Mouse (Mus musculus) heart, adult 2 months (tissue): Measurements from ENCODE around the gene Gjd3. TPM values are rescaled to one million over a fixed set of nuclear protein-coding genes. Genes with fewer than 3 reads are reported as not detected.
A peak's percentile ranks its signal among the peaks of the same experiment; 100 is the strongest.

ENCODE experiments used
- DNase-seq, 2 experiments: peaks; one replicate each; pipeline ENCODE4 v3.0.0; 2021
- H3K27ac ChIP-seq: fragments of 200-600 bp; 2 replicates; pipeline ENCODE4 v1.8.1; 2022
- H3K27me3 ChIP-seq: fragments of 200-500 bp; 2 replicates; pipeline ENCODE4 v1.6.1; 2012; ENCODE audit warnings: mild to moderate bottlenecking, low read length, inconsistent platforms, mixed read lengths; ENCODE audit not compliant: control insufficient read depth, insufficient read depth
- H3K36me3 ChIP-seq: fragments of 200-500 bp; 2 replicates; pipeline ENCODE4 v1.6.1; 2012; ENCODE audit warnings: low read length, inconsistent platforms; ENCODE audit not compliant: control insufficient read depth, insufficient read depth
- H3K4me1 ChIP-seq: fragments of 200-500 bp; 2 replicates; pipeline ENCODE4 v1.6.1; 2011; ENCODE audit warnings: low read length; ENCODE audit not compliant: control insufficient read depth, insufficient read depth
- H3K4me3 ChIP-seq: fragments of 200-600 bp; 2 replicates; pipeline ENCODE4 v1.8.1; 2022
- H3K79me2 ChIP-seq: fragments of 200-500 bp; replicated peaks from 2 replicates; pipeline ENCODE4 v1.6.1; 2012; ENCODE audit warnings: mild to moderate bottlenecking, inconsistent platforms, low read length, moderate library complexity, mixed read lengths; ENCODE audit not compliant: control insufficient read depth, insufficient read depth
- H3K9ac ChIP-seq: fragments of 200-500 bp; 2 replicates; pipeline ENCODE4 v1.6.1; 2012; ENCODE audit warnings: low read depth, mild to moderate bottlenecking, control low read depth, inconsistent platforms, low read length, mixed read lengths
- CTCF ChIP-seq: fragments of 200-600 bp; IDR thresholded peaks from 2 replicates; pipeline ENCODE4 v1.8.1; 2022; ENCODE audit warnings: antibody characterized with exemption, mild to moderate bottlenecking, moderate library complexity
- EP300 ChIP-seq: fragments of 200-500 bp; IDR thresholded peaks from 2 replicates; pipeline ENCODE4 v1.6.1; 2011; ENCODE audit warnings: low read depth, low read length, control low read depth; ENCODE audit not compliant: insufficient read depth
- POLR2A ChIP-seq: fragments of 200-500 bp; IDR thresholded peaks from 2 replicates; pipeline ENCODE4 v1.6.1; 2011; ENCODE audit warnings: mild to moderate bottlenecking, low read depth, low read length, control low read depth; ENCODE audit not compliant: insufficient read depth
- WGBS: fragments of 180-500 bp; shearing (Covaris S2); methylation state at CpG from one replicate; pipeline ENCODE4 v1.1.7; 2018; 5-methylcytosine and 5-hydroxymethylcytosine counted together
- intact Hi-C: fragments of 180-260 bp; cut with DNase I; formaldehyde crosslinking; loops from one replicate; pipeline ENCODE4 v1.15.1; 2025
- polyA plus RNA-seq: library from polyadenylated mRNA; depleted of rRNA; stranded (reverse); fragments of >200 nt; gene quantifications from 2 replicates; pipeline ENCODE4 v1.2.3, GENCODE M21; 2012
- total RNA-seq, 2 experiments: library from RNA; stranded (reverse); gene quantifications; 2 replicates each; pipeline ENCODE4 v1.2.3; 2021

The Gjd3 gene
- total and polyA plus RNA-seq, 3 experiments = 0.27 to 0.94 (median 0.31) TPM

DNA sequence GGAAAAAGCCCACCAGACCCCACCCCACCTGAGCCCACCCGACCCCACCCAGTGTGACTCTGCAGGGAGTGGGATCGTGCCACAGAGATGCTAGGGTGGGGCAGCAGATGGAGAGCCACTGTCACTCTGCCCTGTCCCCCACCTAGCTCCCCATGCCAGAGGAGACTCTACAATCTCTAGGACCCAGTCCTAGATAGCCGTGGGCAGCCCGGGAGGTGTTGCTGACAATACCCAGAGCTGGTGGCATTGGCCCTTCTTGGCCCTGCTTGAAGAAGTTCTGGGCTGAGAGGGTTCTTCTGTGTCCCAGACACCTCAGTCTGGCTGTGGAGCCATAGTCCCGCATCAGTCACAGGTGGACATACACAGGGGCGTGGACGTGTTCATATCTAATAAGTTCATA, 2.7 kb upstream of the Gjd3 start:
- WGBS = 60% methylated on average over 7 of the region's 7 CpGs
- intact Hi-C loops = no loop called here
- H3K27me3 ChIP-seq = no peaks in the 10 kb centered on the region; the same call in 1 of the 2 replicates
- H3K36me3 ChIP-seq = no peaks in the 10 kb centered on the region
- peaks cover 2% of the 10 kb centered on the region for H3K4me1 ChIP-seq
- no peak overlapping the region for H3K4me3 ChIP-seq
- H3K79me2 ChIP-seq = no peaks in the 10 kb centered on the region
- no peak overlapping the region for H3K9ac ChIP-seq
- peak; percentile 51 to 74 for DNase-seq
- no peak overlapping the region for H3K27ac ChIP-seq
- TF ChIP-seq POLR2A (no peak), EP300 (peak; percentile 66; the same call in 1 of the 2 replicates)

DNA sequence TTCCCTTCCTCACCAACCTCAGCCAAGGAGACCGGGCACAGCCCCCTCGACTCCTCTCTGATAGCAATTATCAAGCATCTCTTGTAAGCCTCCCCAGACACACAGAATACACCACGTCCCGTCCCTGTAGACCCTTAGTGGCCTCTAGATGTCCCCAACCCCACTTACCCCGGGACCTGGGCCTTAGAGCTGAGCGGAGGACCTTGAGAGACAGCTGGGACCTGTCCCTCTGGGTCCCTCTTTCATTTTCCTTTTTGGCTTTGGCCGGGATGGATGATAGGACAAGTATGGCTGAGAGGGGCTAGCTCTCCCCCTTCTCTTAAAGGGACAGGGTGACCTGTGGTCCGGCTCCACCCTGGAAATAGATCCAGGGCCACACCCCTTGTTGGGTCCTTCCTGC, 735 bp upstream of the Gjd3 start:
- intact Hi-C loops = loop anchor here (2.0 to 5.0 kb wide), 2 partner anchors 79 to 167 kb away; no protein-coding TSS in a partner anchor
- DNase-seq = no peak
- H3K79me2 ChIP-seq = no peaks in the 10 kb centered on the region
- WGBS = 62% methylated on average over 8 of the region's 8 CpGs
- H3K27me3 ChIP-seq = no peaks in the 10 kb centered on the region; the same call in 1 of the 2 replicates
- no peaks in the 10 kb centered on the region for H3K36me3 ChIP-seq
- H3K9ac ChIP-seq = no peak overlapping the region
- no peak overlapping the region for H3K4me3 ChIP-seq
- peaks cover 2% of the 10 kb centered on the region for H3K4me1 ChIP-seq
- TF ChIP-seq POLR2A = no peak
- TF ChIP-seq EP300 = no peak
- TF ChIP-seq CTCF = no peak
- H3K27ac ChIP-seq = no peak overlapping the region

DNA sequence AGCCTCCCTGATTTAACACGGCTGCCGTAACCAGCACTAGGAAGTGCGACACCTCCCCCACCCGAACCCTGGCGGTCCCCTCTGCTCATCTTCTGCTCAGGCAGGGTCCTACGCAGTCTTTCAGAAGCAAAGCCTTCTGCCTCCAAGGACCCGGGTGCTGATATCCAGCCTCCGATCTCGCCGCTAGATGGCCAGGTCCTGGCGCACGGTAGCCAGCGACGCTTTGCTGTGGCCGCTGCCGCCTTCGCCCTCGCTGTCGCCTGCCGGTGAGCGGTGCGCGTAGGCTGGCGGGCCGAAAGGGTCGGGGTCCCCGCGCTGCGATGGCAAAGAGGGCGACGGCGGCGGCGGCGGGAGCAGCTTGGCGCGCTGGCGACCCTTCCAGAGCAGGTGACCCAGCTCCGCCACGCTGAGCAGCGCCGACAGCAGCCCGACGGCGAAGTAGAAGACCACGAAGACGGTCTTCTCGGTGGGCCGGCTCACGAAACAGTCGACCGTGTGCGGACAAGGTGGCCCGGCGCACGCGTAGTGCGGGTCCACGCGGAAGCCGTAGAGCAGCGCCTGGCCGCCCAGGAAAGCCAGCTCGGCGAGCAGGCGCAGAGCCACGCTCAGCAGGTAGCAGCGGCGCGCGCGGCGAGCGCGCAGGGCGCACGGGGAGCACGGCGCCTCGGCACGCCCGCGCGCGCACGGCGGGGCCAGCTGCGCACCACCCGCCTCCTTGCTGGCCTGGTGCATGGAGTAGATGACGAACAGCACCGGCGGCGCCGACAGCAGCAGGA, 631 bp downstream of the Gjd3 start:
- TF ChIP-seq EP300 = no peak
- TF ChIP-seq CTCF = peak; percentile 78
- intact Hi-C loops = loop anchor here (2.0 to 5.0 kb wide), 2 partner anchors 80 to 169 kb away; no protein-coding TSS in a partner anchor
- peak; percentile 70 to 75 for DNase-seq
- Histone ChIP-seq H3K27ac (no peak overlapping the region), H3K4me1 (peaks cover 2% of the 10 kb centered on the region), H3K79me2 (no peaks in the 10 kb centered on the region), H3K27me3 (no peaks in the 10 kb centered on the region; the same call in 1 of the 2 replicates), H3K36me3 (no peaks in the 10 kb centered on the region), H3K9ac (peak overlapping the region; percentile 57), H3K4me3 (peak overlapping the region; percentile 57)
- WGBS = under 1% methylated on average over 94 of the region's 94 CpGs

DNA sequence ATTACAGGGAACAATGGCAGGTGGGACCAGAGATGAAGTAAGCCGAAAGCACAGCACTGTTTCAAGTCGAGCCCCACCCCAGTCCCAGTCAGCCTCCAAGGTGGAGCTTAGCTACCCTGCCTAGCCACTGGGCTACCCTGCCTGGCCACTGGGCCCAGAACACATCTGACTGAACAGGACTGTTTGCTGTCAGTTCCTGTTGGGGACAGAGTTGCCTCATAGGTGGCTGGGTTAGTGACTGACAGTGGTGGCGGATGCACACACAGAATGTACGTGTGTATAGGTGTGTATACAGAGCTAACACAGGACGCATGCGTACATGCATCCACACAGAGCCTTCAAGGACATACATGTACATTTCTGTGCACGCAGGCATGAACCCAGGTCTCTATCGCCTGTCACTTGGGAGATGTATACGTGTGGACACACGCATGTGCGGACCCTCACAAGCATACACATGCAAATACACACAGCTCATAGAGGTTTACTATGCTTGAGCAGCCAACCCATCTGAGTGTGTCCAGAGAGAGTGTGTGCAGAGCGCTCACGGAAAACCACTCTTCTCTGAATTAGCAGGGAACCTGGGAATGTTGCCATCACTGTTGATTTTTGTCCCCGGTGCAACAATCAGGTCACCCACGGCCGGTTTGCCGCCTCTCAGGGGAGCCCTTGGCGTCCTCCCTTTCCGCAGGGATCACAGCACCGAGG, 1.4 kb downstream of the Gjd3 start:
- DNase-seq = no peak
- H3K27ac ChIP-seq = no peak overlapping the region
- H3K79me2 ChIP-seq = no peaks in the 10 kb centered on the region
- H3K27me3 ChIP-seq = no peaks in the 10 kb centered on the region; the same call in 1 of the 2 replicates
- TF ChIP-seq CTCF = no peak
- TF ChIP-seq POLR2A = no peak
- H3K9ac ChIP-seq = peak overlapping the region; percentile 57
- H3K36me3 ChIP-seq = no peaks in the 10 kb centered on the region
- WGBS = 42% methylated on average over 20 of the region's 20 CpGs
- peak overlapping the region; percentile 57 for H3K4me3 ChIP-seq
- H3K4me1 ChIP-seq = peaks cover 2% of the 10 kb centered on the region
- intact Hi-C loops = loop anchor here (5.0 kb wide), 1 partner anchor 81 kb away; no protein-coding TSS in a partner anchor

DNA sequence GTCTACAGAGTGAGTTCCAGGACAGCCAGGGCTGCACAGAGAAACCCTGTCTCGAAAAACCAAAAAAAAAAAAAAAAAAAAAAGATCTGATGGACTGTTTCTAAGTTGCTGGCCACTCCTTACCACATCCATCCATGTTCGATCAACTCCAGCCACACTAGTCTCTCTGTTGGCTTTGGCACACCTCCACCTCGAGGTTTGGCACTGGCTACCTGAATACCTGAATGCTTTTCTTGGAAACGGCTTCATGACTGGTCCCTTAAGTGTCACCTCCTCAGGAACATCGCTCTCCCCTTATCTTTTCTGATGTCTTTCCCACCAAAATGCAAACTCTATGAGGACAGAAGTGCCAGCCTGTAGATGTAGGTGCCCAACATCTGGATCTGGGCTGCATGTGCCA, 3.5 kb downstream of the Gjd3 start:
- intact Hi-C loops = loop anchor here (5.0 kb wide), 1 partner anchor 58 kb away; no protein-coding TSS in a partner anchor
- 51% methylated on average over 5 of the region's 5 CpGs for WGBS
- Histone ChIP-seq H3K4me1 (peaks cover 2% of the 10 kb centered on the region), H3K9ac (no peak overlapping the region), H3K79me2 (no peaks in the 10 kb centered on the region), H3K27ac (no peak overlapping the region), H3K36me3 (no peaks in the 10 kb centered on the region), H3K27me3 (no peaks in the 10 kb centered on the region; the same call in 1 of the 2 replicates), H3K4me3 (no peak overlapping the region)
- TF ChIP-seq EP300 (no peak), POLR2A (no peak), CTCF (no peak)
- DNase-seq = no peak
